Mouse (Mus musculus): ENCODE measurements around the gene Mllt3. TPM values are rescaled to one million over a fixed set of nuclear protein-coding genes. Genes with fewer than 3 reads are reported as not detected.

The Mllt3 gene
- polyA plus RNA-seq, 1 experiment from 2014 or later = 116 TPM

Other genes starting within 250 kb of the Mllt3 start
- gene Focad, start 61.3 kb upstream of the Mllt3 start, polyA plus RNA-seq (2015; fragmentation: Nextera tagmentation; extraction: Ambion mirVana) = 10.3 and 14.6 TPM in 2 replicates